Mouse (Mus musculus) midbrain, embryonic 16.5 days (tissue): ENCODE data around the gene Eps8l2. TPM values are rescaled to one million over a fixed set of nuclear protein-coding genes. Genes with fewer than 3 reads are reported as not detected.

Experiments
- ATAC-seq: fragments of 200-750 bp; cut with Nextera tagmentation; 2 replicates; pipeline ENCODE4 v1.8.0; 2017; ENCODE audit warnings: moderate TSS enrichment
- H3K27ac ChIP-seq: fragments of 300-500 bp; sonication (generic); 2 replicates; pipeline ENCODE4 v1.5.1; 2014; ENCODE audit warnings: mild to moderate bottlenecking, low read length, mixed read lengths
- H3K27me3 ChIP-seq: fragments of 300-500 bp; sonication (generic); 2 replicates; pipeline ENCODE4 v1.6.1; 2014; ENCODE audit warnings: low read depth, low read length, mixed read lengths; ENCODE audit not compliant: control insufficient read depth, insufficient read depth
- H3K36me3 ChIP-seq: fragments of 300-500 bp; sonication (generic); 2 replicates; pipeline ENCODE4 v1.6.1; 2014; ENCODE audit warnings: mild to moderate bottlenecking, low read length, moderate library complexity, mixed read lengths; ENCODE audit not compliant: control insufficient read depth, insufficient read depth
- H3K4me1 ChIP-seq: fragments of 300-500 bp; sonication (generic); 2 replicates; pipeline ENCODE4 v1.6.1; 2014; ENCODE audit warnings: mild to moderate bottlenecking, low read length, mixed read lengths; ENCODE audit not compliant: control insufficient read depth, insufficient read depth
- H3K4me2 ChIP-seq: fragments of 300-500 bp; sonication (generic); 2 replicates; pipeline ENCODE4 v1.6.1; 2014; ENCODE audit warnings: mild to moderate bottlenecking, low read length, mixed read lengths
- H3K4me3 ChIP-seq: fragments of 300-500 bp; sonication (generic); 2 replicates; pipeline ENCODE4 v1.5.1; 2014; ENCODE audit warnings: low read depth, mild to moderate bottlenecking, low read length, moderate library complexity, mixed read lengths
- H3K9ac ChIP-seq: fragments of 300-500 bp; sonication (generic); 2 replicates; pipeline ENCODE4 v1.6.1; 2014; ENCODE audit warnings: low read depth, low read length, mixed read lengths
- H3K9me3 ChIP-seq: fragments of 300-500 bp; sonication (generic); replicated peaks from 2 replicates; pipeline ENCODE4 v1.6.1; 2014; ENCODE audit warnings: mild to moderate bottlenecking, low read length, mixed read lengths; ENCODE audit not compliant: control insufficient read depth, poor library complexity, severe bottlenecking
- WGBS: fragments of 180-500 bp; shearing (Covaris S2); extraction: QIAGEN DNeasy Blood & Tissue Kit; methylation state at CpG from one replicate; pipeline ENCODE4 v1.1.7; 2014; 5-methylcytosine and 5-hydroxymethylcytosine counted together
- polyA plus RNA-seq: library from polyadenylated mRNA; unstranded; fragments of >200 nt; fragmentation: Nextera tagmentation; extraction: Ambion mirVana; gene quantifications from 2 replicates; pipeline ENCODE4 v1.2.1, GENCODE M21; 2015

Gene Eps8l2
- polyA plus RNA-seq, 1 experiment from 2014 or later = 1.0 TPM

DNA sequence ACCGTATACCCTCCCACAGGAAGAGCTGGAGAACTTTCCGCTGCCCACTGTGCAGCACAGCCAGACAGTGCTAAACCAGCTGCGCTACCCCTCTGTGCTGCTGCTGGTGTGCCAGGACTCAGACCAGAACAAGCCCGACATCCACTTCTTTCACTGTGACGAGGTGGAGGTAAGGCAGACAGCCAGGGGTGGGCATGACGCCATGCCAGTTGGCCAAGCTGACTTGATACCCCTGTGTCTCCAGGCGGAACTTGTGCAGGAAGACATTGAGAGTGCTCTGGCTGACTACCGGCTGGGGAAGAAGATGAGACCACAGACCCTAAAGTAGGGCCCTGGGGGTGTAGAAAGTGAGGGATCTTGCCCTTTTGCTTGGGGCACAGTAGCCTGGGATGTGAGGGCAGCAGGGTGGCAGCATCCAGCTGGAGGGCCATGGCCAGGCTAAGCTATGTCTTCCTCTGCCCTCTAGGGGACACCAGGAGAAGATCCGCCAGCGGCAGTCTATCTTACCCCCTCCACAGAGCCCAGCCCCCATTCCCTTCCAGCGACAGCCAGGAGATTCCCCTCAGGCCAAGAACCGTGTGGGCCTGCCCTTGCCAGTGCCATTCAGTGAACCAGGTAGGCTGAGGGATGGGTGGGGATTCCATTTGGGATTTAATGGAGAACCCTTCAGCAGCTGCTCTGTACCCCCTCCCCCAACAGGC lies 17.1 kb downstream of the Eps8l2 start:
- Histone ChIP-seq H3K9ac (no peak overlapping the region), H3K9me3 (no peaks in the 10 kb centered on the region), H3K27ac (peak overlapping the region; percentile 50), H3K4me3 (no peak overlapping the region), H3K4me1 (peaks cover 9% of the 10 kb centered on the region), H3K27me3 (no peaks in the 10 kb centered on the region), H3K36me3 (no peaks in the 10 kb centered on the region), H3K4me2 (no peak overlapping the region)
- ATAC-seq = peak; percentile 39; the same call in 1 of the 2 replicates
- 57% methylated on average over 12 of the region's 12 CpGs for WGBS

GRCm38 (mm10) chr7:141356971-141357370 lies 18.3 kb downstream of the Eps8l2 start:
- WGBS = 80% methylated on average over 14 of the region's 14 CpGs
- Histone ChIP-seq H3K4me3 (no peak overlapping the region), H3K27me3 (peaks cover 6% of the 10 kb centered on the region; the same call in 1 of the 2 replicates), H3K36me3 (no peaks in the 10 kb centered on the region), H3K27ac (no peak overlapping the region), H3K4me2 (no peak overlapping the region), H3K9me3 (no peaks in the 10 kb centered on the region), H3K4me1 (peaks cover 9% of the 10 kb centered on the region), H3K9ac (no peak overlapping the region)
- ATAC-seq = no peak

DNA sequence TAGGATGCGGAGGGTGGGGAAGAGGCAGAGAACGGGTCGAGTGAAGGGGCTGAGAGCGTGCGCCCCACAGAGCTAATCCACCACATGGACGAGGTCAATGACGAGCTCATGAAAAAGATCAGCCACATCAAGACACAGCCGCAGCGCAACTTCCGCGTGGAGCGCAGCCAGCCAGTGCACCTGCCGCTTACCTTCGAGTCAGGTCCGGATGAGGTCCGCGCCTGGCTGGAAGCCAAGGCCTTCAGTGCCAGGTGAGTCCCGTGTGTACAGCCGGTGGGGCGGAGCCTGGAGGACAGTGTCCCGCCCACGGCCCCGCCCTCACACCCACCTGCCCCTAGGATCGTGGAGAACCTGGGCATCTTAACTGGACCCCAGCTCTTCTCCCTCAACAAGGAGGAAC lies 22.8 kb downstream of the Eps8l2 start:
- WGBS = 16% methylated on average over 24 of the region's 24 CpGs
- Histone ChIP-seq H3K27me3 (peaks cover 6% of the 10 kb centered on the region; the same call in 1 of the 2 replicates), H3K27ac (no peak overlapping the region), H3K4me2 (peak overlapping the region; percentile 38), H3K9ac (no peak overlapping the region), H3K4me1 (no peaks in the 10 kb centered on the region), H3K9me3 (no peaks in the 10 kb centered on the region), H3K4me3 (no peak overlapping the region), H3K36me3 (no peaks in the 10 kb centered on the region)
- no peak for ATAC-seq

DNA sequence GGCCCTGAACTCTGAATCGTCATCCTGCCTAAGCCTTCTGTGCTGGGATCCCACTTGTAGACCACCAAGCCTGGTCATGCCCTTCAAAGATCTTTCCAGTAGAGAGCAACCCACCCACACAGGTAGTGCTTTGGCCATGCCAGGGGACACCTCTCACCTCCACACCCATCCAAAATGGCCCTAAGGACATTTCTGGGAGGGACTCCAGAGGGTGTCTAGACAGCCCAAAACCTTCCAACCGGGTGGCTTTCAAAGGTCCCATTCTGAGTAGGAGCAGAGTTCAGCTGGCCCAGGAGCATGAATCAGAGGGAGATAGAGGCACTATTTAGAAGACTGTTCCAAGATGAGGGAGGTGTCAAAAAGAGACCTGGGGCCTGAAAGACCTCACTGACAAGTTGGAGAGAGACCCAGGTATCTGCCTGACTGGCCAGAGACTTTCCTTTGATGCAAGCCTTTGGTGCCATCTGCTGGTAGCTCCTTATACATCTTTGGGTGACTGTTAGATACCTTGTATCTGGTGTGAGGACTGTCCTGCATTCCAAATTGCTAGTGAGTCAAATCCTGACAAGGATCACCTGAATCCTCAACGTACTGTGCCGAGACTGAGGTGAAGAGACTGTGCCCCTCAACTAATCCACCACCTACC lies 24.5 kb downstream of the Eps8l2 start:
- Histone ChIP-seq H3K4me2 (no peak overlapping the region), H3K9me3 (no peaks in the 10 kb centered on the region), H3K36me3 (no peaks in the 10 kb centered on the region), H3K4me1 (no peaks in the 10 kb centered on the region), H3K27me3 (peaks cover 6% of the 10 kb centered on the region; the same call in 1 of the 2 replicates), H3K27ac (no peak overlapping the region), H3K4me3 (no peak overlapping the region), H3K9ac (no peak overlapping the region)
- no peak; the same call in 1 of the 2 replicates for ATAC-seq
- 57% methylated on average over 4 of the region's 4 CpGs for WGBS

- 79% methylated on average over 2 of the region's 2 CpGs for WGBS
- no peaks in the 10 kb centered on the region for H3K36me3 ChIP-seq
- no peak overlapping the region for H3K4me2 ChIP-seq
- H3K27me3 ChIP-seq = peaks cover 6% of the 10 kb centered on the region; the same call in 1 of the 2 replicates
- no peak overlapping the region for H3K9ac ChIP-seq
- no peak overlapping the region for H3K4me3 ChIP-seq
- no peaks in the 10 kb centered on the region for H3K4me1 ChIP-seq
- H3K27ac ChIP-seq = no peak overlapping the region
- ATAC-seq = no peak; the same call in 1 of the 2 replicates
- no peaks in the 10 kb centered on the region for H3K9me3 ChIP-seq
Observed at GRCm38 (mm10) chr7:141363752-141364125, 25.1 kb downstream of the Eps8l2 start.

DNA sequence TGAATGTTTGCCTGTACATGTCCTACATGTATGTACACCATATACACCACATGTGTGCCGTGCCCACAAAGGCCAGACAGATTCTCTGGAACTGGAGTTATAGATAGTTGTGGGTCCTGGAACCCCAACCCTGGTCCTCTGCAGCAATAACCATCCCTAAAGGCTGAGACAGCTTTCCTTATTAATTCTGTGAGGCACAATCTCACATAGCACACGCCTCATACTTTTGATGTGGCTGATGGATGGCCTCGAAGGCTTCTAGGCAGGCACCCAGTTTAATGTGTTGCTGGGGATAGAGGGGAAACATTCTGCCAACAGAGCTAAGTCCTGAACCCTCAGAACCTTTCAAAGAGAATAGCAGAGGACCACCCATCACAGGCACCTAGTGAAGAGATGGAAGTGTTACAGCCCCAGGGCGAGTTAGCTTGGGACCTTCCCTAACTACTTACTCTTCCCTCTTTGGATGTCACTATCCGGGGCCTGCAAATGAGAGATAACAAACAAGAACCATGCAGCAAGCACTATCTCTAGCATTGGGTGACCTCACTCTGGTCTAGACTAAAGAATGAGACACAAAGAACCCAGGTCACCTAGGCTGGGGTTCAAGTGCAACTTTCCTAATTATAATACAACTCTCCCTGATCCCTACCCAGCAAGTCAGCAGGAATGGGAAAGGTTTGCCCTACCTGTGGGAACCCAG lies 25.8 kb downstream of the Eps8l2 start:
- Histone ChIP-seq H3K27me3 (peaks cover 6% of the 10 kb centered on the region; the same call in 1 of the 2 replicates), H3K9me3 (no peaks in the 10 kb centered on the region), H3K4me2 (no peak overlapping the region), H3K4me3 (no peak overlapping the region), H3K4me1 (no peaks in the 10 kb centered on the region), H3K36me3 (no peaks in the 10 kb centered on the region), H3K27ac (no peak overlapping the region), H3K9ac (no peak overlapping the region)
- no peak for ATAC-seq
- 86% methylated on average over 5 of the region's 5 CpGs for WGBS

GRCm38 (mm10) chr7:141365049-141365445 lies 26.4 kb downstream of the Eps8l2 start:
- Histone ChIP-seq H3K4me1 (no peaks in the 10 kb centered on the region), H3K27ac (no peak overlapping the region), H3K27me3 (peaks cover 6% of the 10 kb centered on the region; the same call in 1 of the 2 replicates), H3K4me3 (no peak overlapping the region), H3K4me2 (no peak overlapping the region), H3K36me3 (no peaks in the 10 kb centered on the region), H3K9me3 (no peaks in the 10 kb centered on the region), H3K9ac (no peak overlapping the region)
- ATAC-seq = no peak
- 62% methylated on average over 3 of the region's 3 CpGs for WGBS

DNA sequence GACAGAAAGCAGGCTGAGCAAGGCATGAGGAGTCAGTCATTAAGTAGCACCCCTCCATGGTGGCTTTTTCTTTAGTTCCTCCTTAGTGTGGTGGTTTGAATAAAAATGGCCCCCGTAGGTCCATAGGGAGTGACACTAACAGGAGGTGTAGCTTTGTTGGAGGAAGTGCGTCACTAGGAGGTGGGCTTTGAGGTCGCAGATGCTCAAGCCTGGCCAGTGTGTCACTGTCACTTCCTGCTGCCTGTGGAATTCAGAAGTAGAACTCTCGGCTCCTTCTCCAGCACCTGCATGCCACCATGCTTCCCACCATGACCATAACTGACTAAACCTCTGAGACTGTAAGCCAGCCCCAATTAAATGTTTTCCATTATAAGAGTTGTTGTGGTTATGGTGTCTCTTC lies 28.7 kb downstream of the Eps8l2 start:
- no peak overlapping the region for H3K9ac ChIP-seq
- H3K4me2 ChIP-seq = no peak overlapping the region
- 86% methylated on average over 4 of the region's 4 CpGs for whole genome bisulfite sequencing
- no peaks in the 10 kb centered on the region for H3K9me3 ChIP-seq
- ATAC-seq = no peak
- H3K27ac ChIP-seq = no peak overlapping the region
- H3K27me3 ChIP-seq = no peaks in the 10 kb centered on the region
- no peaks in the 10 kb centered on the region for H3K36me3 ChIP-seq
- no peaks in the 10 kb centered on the region for H3K4me1 ChIP-seq
- H3K4me3 ChIP-seq = no peak overlapping the region

DNA sequence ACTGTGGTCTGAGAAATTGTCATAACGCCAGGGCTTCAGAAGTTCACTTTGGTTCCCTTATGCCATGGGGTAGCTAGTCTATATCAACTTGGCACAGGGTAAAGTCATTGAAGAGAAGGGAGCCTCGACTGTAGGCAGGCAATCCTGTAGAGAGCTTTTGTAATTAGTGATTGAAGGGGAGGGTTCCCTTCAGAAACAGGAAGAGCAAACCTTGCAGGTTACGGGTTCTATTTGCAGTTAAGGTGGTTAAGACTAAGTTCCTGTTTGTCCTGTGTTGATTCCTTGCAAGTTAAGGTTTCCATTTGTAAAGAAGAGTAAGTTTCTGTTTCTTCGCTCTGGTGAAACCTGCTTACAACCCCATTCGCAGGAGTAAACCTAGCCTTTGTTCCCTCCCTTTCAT lies 31.2 kb downstream of the Eps8l2 start:
- 74% methylated on average over 5 of the region's 5 CpGs for WGBS
- no peak for ATAC-seq
- Histone ChIP-seq H3K27ac (no peak overlapping the region), H3K4me3 (no peak overlapping the region), H3K4me2 (no peak overlapping the region), H3K9ac (no peak overlapping the region), H3K9me3 (no peaks in the 10 kb centered on the region), H3K4me1 (no peaks in the 10 kb centered on the region), H3K36me3 (no peaks in the 10 kb centered on the region), H3K27me3 (no peaks in the 10 kb centered on the region)
